Mouse (Mus musculus): ENCODE results near the gene Syce2.

Syce2 gene

DNA sequence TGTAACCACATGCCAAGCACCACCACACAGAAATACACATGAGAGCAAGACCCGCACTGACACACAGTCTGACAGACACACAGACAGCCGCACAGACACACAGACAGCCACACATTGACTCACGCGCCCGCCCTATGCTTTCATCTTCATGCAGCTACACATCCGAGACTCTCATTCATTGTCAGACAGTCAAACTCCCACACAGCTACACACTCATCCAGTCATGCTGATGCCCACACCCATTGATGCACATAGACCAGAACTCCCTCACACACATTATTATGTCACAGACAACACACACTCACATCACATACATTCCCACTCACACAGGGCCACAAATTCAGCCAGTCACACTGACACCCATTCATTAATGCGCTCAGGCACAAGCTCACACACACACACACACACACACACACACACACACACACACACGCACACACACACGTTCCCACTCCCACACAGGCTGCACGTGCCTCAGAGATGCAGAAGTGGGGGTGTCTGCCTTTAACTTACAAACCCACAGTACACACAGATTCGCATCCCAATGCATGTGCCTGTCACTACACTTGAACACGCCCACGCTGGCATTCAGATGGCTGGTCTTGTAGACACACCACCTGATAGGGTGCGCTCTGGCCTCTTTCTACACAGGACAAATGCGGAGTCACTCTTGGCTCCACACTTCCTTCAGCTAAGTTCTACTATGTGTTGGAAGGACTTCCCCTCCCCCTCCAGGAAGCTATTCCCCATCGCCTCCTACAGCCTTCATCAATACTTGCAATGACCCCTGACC is 62.1 kb downstream of the Syce2 start:
- no peak for DNase-seq

DNA sequence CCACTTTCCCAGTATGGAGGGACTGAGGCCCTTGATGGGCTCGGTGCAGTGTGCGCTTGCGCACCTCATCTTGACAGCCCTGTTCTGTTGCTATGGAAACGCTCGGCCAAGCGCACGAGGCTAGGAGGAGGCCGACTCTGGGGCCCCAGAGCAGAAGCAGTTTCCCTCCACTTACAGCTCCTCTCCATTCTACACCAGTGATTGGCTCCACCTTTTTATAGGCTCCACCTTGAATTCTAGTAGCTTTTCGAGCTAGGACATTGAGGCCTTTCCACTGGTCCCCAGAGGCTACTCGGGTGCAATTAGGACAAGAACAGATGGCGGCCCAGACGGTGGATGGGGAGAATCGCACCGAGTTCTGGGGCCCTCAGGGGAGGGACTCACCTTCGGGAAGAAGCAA is 62.9 kb downstream of the Syce2 start:
- DNase-seq: peak; percentile 77

DNA sequence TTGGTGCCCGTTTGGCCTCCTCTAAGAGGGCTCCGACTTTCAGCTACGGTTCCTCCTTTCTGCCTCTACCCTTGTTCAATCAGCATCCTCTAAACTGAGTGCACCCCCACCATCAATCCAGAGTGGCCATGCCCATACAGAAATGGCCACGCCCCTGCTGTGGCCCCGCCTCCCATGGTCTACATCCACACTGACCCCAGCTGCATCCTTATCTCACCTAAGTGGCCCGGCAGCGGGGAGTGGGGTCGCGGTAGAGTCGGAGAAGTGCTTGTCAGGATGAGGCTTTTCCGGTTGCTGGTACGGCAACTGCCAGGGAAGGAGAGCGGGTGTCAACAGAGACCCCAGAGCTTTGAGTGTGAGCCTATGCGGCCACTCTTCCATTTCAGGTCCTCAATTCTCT is 63.6 kb downstream of the Syce2 start:
- DNase-seq: peak; percentile 59

DNA sequence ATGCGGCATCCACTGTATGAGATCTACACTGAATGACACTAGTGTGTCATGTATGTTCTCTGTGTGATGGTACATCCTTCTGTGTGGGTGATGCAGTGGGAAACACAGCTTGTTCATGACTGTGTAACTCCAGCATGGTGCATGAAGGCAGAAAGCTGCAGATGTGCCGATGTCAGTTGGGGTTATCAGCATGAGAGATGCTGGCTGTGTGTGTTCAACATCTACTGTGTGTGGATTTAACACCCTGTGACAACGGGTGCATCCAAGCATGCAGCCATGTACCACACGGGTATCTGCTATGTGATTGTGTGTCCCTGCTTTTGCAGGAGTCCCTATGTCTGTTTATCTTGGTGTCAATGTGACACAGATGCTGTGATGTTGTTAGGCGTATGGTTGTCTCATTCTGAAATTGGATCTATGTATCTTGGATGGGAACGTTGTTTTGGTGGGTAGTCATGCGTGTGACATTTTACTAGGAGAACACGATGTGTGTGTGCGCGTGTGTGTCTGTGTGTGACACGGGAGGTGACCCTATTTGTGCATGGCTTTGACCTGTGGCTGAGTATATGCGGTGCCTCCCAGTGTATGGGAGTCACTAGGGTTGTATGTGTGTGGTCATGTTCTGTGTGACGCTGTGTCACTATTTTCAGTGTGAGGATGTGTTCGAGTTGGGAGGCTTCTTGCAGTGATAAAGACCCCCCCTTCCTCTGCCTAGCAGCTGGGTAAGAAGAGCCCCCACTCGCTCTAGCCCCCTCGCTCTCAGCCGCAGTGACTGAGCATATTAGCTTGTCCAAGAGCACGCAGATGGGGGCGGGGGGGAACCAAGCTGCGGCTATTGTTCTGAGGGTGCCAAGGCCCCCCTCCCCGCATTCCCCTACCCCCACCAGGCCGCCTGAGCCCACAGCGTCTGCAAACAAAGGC is 64.4 kb downstream of the Syce2 start:
- peak; percentile 44 for DNase-seq

DNA sequence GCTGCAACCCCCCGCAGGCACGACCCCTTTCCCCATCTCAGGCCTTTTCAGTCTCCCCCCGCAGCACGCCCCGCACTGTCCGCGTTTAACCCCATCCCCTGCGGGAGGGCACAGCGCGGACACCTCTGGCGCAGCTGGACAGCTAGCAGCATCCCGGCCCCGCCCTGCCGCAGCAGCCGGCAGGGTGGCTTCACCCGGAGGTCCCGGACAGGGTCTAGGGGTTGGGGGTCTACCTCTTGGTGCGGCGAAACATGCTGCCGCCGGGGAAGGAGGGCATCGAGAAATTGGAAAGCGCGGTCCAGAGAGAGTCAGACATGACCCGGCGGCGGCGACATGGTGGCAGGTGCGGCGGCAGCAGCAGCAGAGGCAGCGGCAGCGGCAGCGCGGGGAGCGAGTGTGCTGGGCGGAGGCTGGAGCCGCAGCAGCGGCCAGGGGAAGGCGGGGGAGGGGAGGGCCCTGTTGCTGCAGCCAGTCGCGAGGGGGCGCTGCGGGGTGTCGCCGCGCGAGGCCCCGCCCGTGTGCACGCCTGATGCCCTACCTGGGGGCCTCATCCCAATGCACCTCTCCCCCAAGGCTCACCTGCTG is 65.1 kb downstream of the Syce2 start, which contains the start of gene Mast1:
Gene Mast1, minus strand, starts transcription at position 398 of the 585 bp plus-strand sequence.
- DNase-seq: peak; percentile 84

All from cerebellum, adult 8-10 months (tissue).